Mouse (Mus musculus): ENCODE measurements around the gene Ccdc33.

Gene Ccdc33

DNA sequence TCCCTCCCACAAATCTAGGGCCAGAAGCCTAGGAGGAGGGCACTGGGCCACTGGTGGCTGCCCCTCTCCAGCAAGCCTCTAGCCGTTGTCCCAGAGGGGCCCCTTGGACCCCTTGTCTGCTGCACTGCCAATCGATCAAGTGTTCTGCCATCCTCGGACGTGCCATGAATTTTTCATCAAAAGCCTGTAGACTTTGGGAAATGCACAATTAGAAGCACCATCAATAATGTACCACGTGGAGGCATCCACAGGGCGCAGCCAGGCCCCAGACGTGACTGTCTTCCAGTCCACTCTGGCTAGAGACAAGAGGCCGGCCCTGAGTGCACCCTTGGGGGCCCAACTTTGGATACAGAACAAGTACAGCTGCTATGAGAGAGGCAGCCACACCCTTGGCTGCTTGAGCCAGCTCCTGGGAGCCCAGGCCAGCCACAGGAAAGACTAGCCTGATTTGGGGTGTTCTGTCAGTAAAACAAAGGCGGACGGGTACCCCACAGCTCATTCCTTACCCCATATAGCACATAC is 75.1 kb downstream of the Ccdc33 start:
- DNase-seq = no peak

- DNase-seq = no peak
These were observed 76.2 kb downstream of the Ccdc33 start for GRCm38 (mm10) chr9:58042391-58042790.

- DNase-seq = no peak
These were observed 77.6 kb downstream of the Ccdc33 start for GRCm38 (mm10) chr9:58040977-58041376.

- DNase-seq = peak; percentile 80
These were observed 80.0 kb downstream of the Ccdc33 start for GRCm38 (mm10) chr9:58038500-58039168.

DNA sequence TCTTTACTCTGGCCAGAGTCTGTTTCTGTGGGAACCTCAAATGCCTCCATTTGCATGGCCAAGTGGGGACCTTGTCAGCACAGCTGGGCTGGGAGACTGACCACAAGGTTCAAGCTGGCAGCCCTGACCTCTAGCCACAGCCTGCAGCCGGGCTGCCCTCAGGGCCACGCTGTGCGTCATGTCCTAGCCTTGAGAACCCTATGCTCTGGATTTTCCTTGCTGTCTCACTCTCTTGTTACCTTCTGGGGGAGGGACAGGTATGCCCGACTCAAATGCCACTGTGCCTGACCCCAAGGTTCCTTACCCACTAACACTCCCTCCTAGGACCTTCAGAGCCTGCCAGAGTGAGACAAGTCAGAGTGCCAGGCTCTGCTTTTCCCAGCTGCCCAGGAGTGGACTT is 81.7 kb downstream of the Ccdc33 start:
- DNase-seq = no peak

DNA sequence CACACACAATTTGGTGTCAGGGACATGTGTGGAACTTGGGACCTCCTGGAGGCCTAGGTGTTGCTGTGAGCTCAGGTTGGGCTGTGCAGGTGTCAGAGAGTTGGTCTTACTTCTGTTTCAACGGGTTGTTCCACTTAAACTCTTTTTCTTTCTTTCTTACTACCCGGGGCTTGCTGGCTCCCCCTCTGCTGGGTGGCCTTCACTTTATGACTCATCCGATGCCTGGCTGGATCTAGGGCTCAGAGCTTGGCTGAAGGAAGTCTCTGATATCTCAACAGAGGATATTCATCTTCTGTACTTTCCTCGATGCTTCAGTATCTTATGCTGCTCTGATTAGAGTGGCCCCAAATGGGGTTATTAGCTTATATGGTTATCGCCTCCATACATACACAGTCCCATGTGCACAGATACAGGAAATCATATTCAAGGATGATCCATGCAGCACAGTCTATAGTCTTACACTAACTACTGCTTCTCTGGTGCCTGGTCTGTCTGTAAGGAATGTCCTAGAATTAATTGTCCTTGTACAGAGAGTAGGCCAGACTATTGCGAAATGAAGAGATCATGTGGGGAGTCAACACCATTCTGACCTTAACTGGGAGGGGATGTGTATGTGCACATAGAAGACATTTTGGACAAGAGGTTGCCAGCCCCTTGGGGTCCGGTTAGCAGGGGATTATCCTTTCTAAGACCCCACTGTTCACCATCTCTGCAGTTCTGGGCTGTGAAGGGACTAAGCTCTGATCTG is 82.5 kb downstream of the Ccdc33 start:
- no peak for DNase-seq

GRCm38 (mm10) chr9:58035519-58035918 is 83.1 kb downstream of the Ccdc33 start:
- DNase-seq = peak; percentile 31

DNA sequence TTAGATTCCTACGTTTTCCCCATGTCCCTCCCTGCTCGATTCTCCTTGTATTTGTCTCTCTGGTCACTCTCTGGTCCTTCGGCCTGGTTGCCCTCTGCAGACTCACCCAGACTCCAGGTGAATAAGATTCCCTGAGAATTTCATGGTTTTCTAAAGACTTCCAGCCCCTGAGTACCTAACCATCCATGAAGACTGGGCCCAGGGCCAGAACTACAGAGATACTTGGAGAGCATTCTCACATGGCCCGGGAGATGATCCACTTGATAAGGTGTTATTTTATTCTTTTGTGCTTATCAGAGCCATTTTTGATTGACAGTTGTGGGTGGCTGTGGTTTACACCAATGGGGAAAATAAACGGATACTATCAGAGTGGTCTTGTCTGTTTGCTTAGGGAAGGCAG is 86.7 kb downstream of the Ccdc33 start:
- no peak for DNase-seq

DNA sequence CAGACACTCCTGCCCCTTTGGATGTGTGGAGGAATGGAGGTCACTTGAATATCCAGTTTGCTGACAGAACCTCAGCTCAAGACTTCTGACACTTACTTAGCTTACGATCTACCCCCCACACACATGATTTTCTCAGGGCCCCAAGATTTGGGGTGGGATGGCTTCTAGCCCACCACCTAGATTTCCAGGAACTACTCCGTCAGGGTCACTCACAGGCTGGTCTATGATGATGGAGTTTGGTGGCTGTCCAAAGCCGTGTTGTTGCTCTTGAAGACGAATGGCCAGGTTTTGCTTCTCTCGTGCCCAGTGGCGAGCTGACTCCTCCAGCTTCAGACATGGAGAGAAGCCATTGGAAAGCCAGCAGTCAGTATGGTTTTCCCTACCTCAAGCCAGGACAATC is 89.0 kb downstream of the Ccdc33 start:
- no peak for DNase-seq

DNA sequence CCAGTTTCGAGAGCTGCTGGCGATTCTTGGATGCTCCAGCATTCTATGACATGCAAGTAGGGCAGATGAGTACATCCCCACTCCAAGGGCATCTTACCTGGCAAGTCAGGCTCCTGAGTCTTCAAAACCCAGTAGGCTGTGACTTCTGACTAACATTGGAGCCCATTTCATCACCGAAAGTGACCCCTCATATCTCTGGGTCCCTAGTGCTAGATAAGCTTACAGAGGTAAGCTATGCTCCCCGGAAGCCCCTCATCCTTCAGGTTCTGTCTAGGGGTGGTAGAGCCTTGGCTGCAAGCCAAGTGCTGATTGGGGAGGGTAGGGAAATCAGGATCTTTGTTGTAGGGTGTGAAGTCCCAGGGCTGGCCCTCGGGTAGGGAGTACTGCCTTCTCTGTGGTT is 89.8 kb downstream of the Ccdc33 start:
- DNase-seq = no peak

GRCm38 (mm10) chr9:58027426-58028180 is 91.0 kb downstream of the Ccdc33 start:
- no peak for DNase-seq

GRCm38 (mm10) chr9:58025995-58026394 is 92.6 kb downstream of the Ccdc33 start:
- no peak for DNase-seq

GRCm38 (mm10) chr9:58018385-58018784 is 100.2 kb downstream of the Ccdc33 start:
- DNase-seq = no peak

GRCm38 (mm10) chr9:58016962-58017361 is 101.7 kb downstream of the Ccdc33 start:
- DNase-seq = no peak

DNA sequence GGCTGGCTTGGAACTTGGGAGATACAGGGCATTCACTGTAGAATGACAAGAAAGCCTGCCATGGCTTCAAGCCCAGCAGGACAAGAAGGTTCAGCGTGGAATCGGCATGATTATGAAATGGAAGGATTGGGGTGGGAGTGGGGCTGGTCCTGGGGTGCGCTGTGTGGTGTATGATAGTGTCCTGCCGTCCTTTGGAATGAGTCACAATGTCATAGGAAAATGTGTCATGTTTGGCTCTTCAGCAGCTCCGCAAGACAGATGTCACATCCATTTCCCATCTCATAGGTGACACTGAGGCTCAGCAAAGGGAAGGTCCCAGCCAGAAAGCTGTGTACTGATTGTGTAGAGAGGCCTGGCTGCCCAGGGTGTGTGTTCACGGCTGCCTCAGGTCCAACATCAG is 102.8 kb downstream of the Ccdc33 start:
- no peak for DNase-seq

GRCm38 (mm10) chr9:58014393-58015160 is 104.0 kb downstream of the Ccdc33 start:
- no peak for DNase-seq

GRCm38 (mm10) chr9:58012935-58013334 is 105.7 kb downstream of the Ccdc33 start:
- DNase-seq = no peak

DNA sequence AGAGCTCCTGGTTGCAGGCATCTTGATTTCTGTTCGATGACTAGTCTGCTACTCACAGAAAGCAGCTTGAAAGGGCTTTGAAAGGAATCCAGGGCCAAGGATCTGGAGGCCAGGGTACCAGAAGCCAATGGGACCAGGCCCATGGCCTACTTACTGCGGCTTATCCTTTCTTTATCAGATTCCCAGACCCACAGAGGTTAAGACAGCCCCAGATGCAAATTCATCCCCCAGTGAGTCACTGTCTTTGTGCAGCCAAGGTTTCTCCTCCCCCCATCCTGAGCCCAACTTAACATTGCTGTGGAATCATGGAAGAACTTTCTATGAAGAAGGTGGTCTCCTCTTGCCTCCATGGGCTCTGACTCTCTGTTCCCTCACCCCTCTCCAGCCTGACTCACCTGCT is 106.1 kb downstream of the Ccdc33 start:
- DNase-seq = no peak

- no peak for DNase-seq
These were observed 107.1 kb downstream of the Ccdc33 start for GRCm38 (mm10) chr9:58011552-58011951.

- no peak for DNase-seq
These were observed 107.6 kb downstream of the Ccdc33 start for GRCm38 (mm10) chr9:58011027-58011426.

- DNase-seq = no peak
These were observed 109.0 kb downstream of the Ccdc33 start for GRCm38 (mm10) chr9:58009588-58009987.

- DNase-seq = no peak
These were observed 109.6 kb downstream of the Ccdc33 start for GRCm38 (mm10) chr9:58009015-58009362.
